Mouse (Mus musculus): ENCODE results near the gene Rilpl1.
"Not testable (repeated sequence)": the region's sequence is repeated elsewhere in the genome, so short reads cannot be mapped to it uniquely, and the experiment has no call there.

Gene Rilpl1

GRCm38 (mm10) chr5:124530655-124531582, at the start of gene Rilpl1:
Gene Rilpl1, minus strand, starts transcription at chr5:124531391.
- no peak for DNase-seq (ENCODE audit: low read depth, low spot score)

- DNase-seq (ENCODE audit: low read depth, low spot score), result peak; percentile 88
These were observed 47.6 kb upstream of the Rilpl1 start, which contains the start of the genes Eif2b1 and Gtf2h3 for GRCm38 (mm10) chr5:124578633-124579317. Gene Eif2b1, minus strand, starts transcription at chr5:124579131. Gene Gtf2h3, plus strand, starts transcription at chr5:124579140.

- no peak for DNase-seq (ENCODE audit: low read depth, low spot score)
These were observed 44.3 kb upstream of the Rilpl1 start for GRCm38 (mm10) chr5:124575467-124575866.

- DNase-seq (ENCODE audit: low read depth, low spot score), result no peak
These were observed 39.9 kb upstream of the Rilpl1 start for GRCm38 (mm10) chr5:124571068-124571467.

- DNase-seq (ENCODE audit: low read depth, low spot score), result no peak
These were observed 24.0 kb upstream of the Rilpl1 start for GRCm38 (mm10) chr5:124555145-124555544.

- no peak for DNase-seq (ENCODE audit: low read depth, low spot score)
These were observed 22.4 kb upstream of the Rilpl1 start for GRCm38 (mm10) chr5:124553607-124554006.

GRCm38 (mm10) chr5:124552558-124553307, 21.5 kb upstream of the Rilpl1 start, which contains the start of gene Ddx55:
Gene Ddx55, plus strand, starts transcription at chr5:124552864.
- peak; percentile 76 for DNase-seq (ENCODE audit: low read depth, low spot score)

GRCm38 (mm10) chr5:124552094-124552472, 20.9 kb upstream of the Rilpl1 start:
- no peak for DNase-seq (ENCODE audit: low read depth, low spot score)

GRCm38 (mm10) chr5:124551349-124552093, 20.3 kb upstream of the Rilpl1 start:
- not testable (repeated sequence) for DNase-seq (ENCODE audit: low read depth, low spot score)

- not testable (repeated sequence) for DNase-seq (ENCODE audit: low read depth, low spot score)
These were observed 19.5 kb upstream of the Rilpl1 start for GRCm38 (mm10) chr5:124550737-124551136.

- DNase-seq (ENCODE audit: low read depth, low spot score), result no peak
These were observed 10.4 kb upstream of the Rilpl1 start for GRCm38 (mm10) chr5:124541602-124541973.

GRCm38 (mm10) chr5:124540905-124541601, 9.9 kb upstream of the Rilpl1 start:
- DNase-seq (ENCODE audit: low read depth, low spot score), result no peak

GRCm38 (mm10) chr5:124540383-124540786, 9.2 kb upstream of the Rilpl1 start, which contains the start of gene Tmed2:
Gene Tmed2, plus strand, starts transcription at chr5:124540695.
- DNase-seq (ENCODE audit: low read depth, low spot score), result peak; percentile 92

- no peak for DNase-seq (ENCODE audit: low read depth, low spot score)
These were observed 8.7 kb upstream of the Rilpl1 start for GRCm38 (mm10) chr5:124539905-124540304.

- DNase-seq (ENCODE audit: low read depth, low spot score), result no peak
These were observed 7.9 kb upstream of the Rilpl1 start for GRCm38 (mm10) chr5:124538813-124539792.

GRCm38 (mm10) chr5:124536776-124537175, 5.6 kb upstream of the Rilpl1 start:
- no peak for DNase-seq (ENCODE audit: low read depth, low spot score)

- no peak for DNase-seq (ENCODE audit: low read depth, low spot score)
These were observed 3.8 kb upstream of the Rilpl1 start for GRCm38 (mm10) chr5:124535016-124535415.

- DNase-seq (ENCODE audit: low read depth, low spot score), result no peak
These were observed 1.3 kb upstream of the Rilpl1 start for GRCm38 (mm10) chr5:124532451-124532850.

- DNase-seq (ENCODE audit: low read depth, low spot score), result no peak
These were observed 366 bp upstream of the Rilpl1 start for GRCm38 (mm10) chr5:124531583-124531930.
